Mouse (Mus musculus): ENCODE data around the gene Aldh9a1. TPM values are rescaled to one million over a fixed set of nuclear protein-coding genes. Genes with fewer than 3 reads are reported as not detected.
A peak's percentile ranks its signal among the peaks of the same experiment; 100 is the strongest.

Gene Aldh9a1
- polyA plus RNA-seq, 1 experiment from 2014 or later: 83.3 TPM

- Histone ChIP-seq H3K4me3 (ENCODE audit: low read depth, low read length) (no peak overlapping the region), H3K27me3 (replicated peaks; ENCODE audit: control insufficient read depth, insufficient read depth, low read length) (no peaks in the 10 kb centered on the region), H3K27ac (ENCODE audit: low read depth) (no peak overlapping the region), H3K9ac (ENCODE audit: low read length) (no peak overlapping the region), H3K9me3 (ENCODE audit: control insufficient read depth, low read length) (no peaks in the 10 kb centered on the region), H3K4me2 (ENCODE audit: low read length) (no peak overlapping the region), H3K36me3 (ENCODE audit: control insufficient read depth, insufficient read depth, low read length) (peaks cover 78% of the 10 kb centered on the region), H3K4me1 (replicated peaks; ENCODE audit: control insufficient read depth, insufficient read depth, low read length) (no peaks in the 10 kb centered on the region)
- DNase-seq (ENCODE audit: low spot score) (no peak), ATAC-seq (replicated peaks; ENCODE audit: low FRiP score, low TSS enrichment, low read depth) (no peak)
- WGBS: 97% methylated on average over 6 of the region's 6 CpGs
Measured at GRCm38 (mm10) chr1:167321691-167322090, 28.1 kb upstream of the Aldh9a1 start.

DNA sequence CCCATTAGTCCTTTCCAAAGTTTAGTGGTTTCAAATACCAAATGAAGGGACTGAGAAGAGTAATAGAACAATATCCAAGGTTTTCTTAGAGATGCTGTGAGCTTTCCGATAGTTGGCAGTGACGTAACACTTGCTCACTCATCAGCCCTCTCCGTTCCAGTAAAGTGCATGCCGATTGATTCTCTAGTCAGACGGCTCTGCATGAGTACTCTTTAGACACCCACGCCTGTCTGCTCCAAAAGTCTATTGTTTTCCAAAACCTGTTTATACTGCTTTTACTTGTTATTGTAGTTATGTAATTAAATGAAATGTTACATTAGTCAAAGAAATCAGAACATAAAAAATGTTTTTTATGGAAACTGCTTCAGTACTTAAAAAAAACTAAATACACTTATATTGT is 21.0 kb upstream of the Aldh9a1 start:
- H3K9me3 ChIP-seq (ENCODE audit: control insufficient read depth, low read length): no peaks in the 10 kb centered on the region
- H3K27me3 ChIP-seq (replicated peaks; ENCODE audit: control insufficient read depth, insufficient read depth, low read length): no peaks in the 10 kb centered on the region
- H3K4me3 ChIP-seq (ENCODE audit: low read depth, low read length): no peak overlapping the region
- WGBS: 91% methylated on average over 6 of the region's 6 CpGs
- no peak overlapping the region for H3K4me2 ChIP-seq (ENCODE audit: low read length)
- ATAC-seq (replicated peaks; ENCODE audit: low FRiP score, low TSS enrichment, low read depth): no peak
- H3K36me3 ChIP-seq (ENCODE audit: control insufficient read depth, insufficient read depth, low read length): peaks cover 64% of the 10 kb centered on the region
- DNase-seq (ENCODE audit: low spot score): no peak
- H3K9ac ChIP-seq (ENCODE audit: low read length): no peak overlapping the region
- H3K4me1 ChIP-seq (replicated peaks; ENCODE audit: control insufficient read depth, insufficient read depth, low read length): no peaks in the 10 kb centered on the region
- no peak overlapping the region for H3K27ac ChIP-seq (ENCODE audit: low read depth)

DNA sequence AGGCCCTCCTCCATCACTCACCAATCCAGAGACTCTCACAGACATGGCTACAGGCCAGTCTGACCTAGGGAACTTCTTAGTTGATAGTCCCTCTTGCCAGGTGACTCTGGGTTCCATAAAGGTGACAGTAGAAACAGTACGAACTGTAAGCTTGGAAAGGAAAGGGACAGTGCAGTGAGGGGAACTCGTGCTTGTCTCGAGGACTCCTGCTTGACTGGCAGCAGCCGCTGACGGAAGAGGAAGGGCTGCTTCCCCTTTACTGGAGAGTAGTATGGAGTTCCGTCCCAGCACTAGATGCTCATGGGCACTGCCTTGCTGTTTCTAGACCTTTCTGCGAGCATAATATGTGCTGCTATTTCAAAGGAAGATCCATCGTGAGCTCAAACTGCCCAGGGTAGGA is 18.7 kb upstream of the Aldh9a1 start:
- Histone ChIP-seq H3K4me1 (replicated peaks; ENCODE audit: control insufficient read depth, insufficient read depth, low read length) (no peaks in the 10 kb centered on the region), H3K9me3 (ENCODE audit: control insufficient read depth, low read length) (no peaks in the 10 kb centered on the region), H3K27ac (ENCODE audit: low read depth) (no peak overlapping the region), H3K4me3 (ENCODE audit: low read depth, low read length) (no peak overlapping the region), H3K9ac (ENCODE audit: low read length) (no peak overlapping the region), H3K27me3 (replicated peaks; ENCODE audit: control insufficient read depth, insufficient read depth, low read length) (no peaks in the 10 kb centered on the region), H3K36me3 (ENCODE audit: control insufficient read depth, insufficient read depth, low read length) (peaks cover 55% of the 10 kb centered on the region), H3K4me2 (ENCODE audit: low read length) (no peak overlapping the region)
- 94% methylated on average over 8 of the region's 8 CpGs for WGBS
- DNase-seq (ENCODE audit: low spot score): no peak
- no peak for ATAC-seq (replicated peaks; ENCODE audit: low FRiP score, low TSS enrichment, low read depth)

GRCm38 (mm10) chr1:167336398-167336797 is 13.4 kb upstream of the Aldh9a1 start:
- ATAC-seq (replicated peaks; ENCODE audit: low FRiP score, low TSS enrichment, low read depth): no peak
- 93% methylated on average over 3 of the region's 3 CpGs for WGBS
- no peaks in the 10 kb centered on the region for H3K4me1 ChIP-seq (replicated peaks; ENCODE audit: control insufficient read depth, insufficient read depth, low read length)

DNA sequence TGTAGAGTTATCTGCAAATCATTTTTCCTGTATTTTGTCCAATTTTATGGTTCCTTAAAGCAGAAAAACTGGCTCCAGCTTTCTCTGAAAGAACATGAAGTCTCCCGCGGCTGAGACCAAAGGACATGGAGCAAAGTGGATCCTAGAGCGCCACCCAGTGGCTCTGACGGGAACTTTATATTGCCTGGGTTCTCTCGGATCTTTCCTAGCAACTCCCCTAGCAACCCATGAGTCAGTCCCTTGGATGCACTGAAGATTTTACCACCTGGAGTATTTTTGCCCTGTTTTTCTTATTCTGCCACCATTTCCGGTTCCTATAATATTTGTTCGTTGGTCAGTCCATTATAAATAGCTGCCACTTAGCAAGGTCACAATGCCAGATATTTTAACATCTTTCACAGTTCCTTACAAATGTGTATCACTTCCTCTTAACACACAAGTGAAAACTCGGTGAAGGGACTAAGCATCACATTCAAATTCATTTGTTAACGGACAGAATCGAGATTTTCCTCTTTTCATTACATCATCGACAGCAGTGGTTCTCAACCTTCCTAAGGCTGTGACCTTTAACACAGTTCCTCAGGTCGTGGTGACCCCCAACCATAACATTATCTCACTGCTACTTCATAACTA is 12.2 kb upstream of the Aldh9a1 start:
- Histone ChIP-seq H3K4me3 (ENCODE audit: low read depth, low read length) (no peak overlapping the region), H3K4me2 (ENCODE audit: low read length) (no peak overlapping the region), H3K27me3 (replicated peaks; ENCODE audit: control insufficient read depth, insufficient read depth, low read length) (peaks cover 12% of the 10 kb centered on the region), H3K9ac (ENCODE audit: low read length) (no peak overlapping the region), H3K36me3 (ENCODE audit: control insufficient read depth, insufficient read depth, low read length) (peaks cover 10% of the 10 kb centered on the region), H3K9me3 (ENCODE audit: control insufficient read depth, low read length) (no peaks in the 10 kb centered on the region), H3K27ac (ENCODE audit: low read depth) (no peak overlapping the region), H3K4me1 (replicated peaks; ENCODE audit: control insufficient read depth, insufficient read depth, low read length) (no peaks in the 10 kb centered on the region)
- 20% methylated on average over 12 of the region's 12 CpGs for WGBS
- DNase-seq (ENCODE audit: low spot score): peak; percentile 96
- peak; percentile 66; the same call in 1 of the 2 replicates for ATAC-seq (replicated peaks; ENCODE audit: low FRiP score, low TSS enrichment, low read depth)

More at GRCm38 (mm10) chr1:167336398-167336797, 13.4 kb upstream of the Aldh9a1 start:
- Histone ChIP-seq H3K4me2 (ENCODE audit: low read length) (no peak overlapping the region), H3K4me3 (ENCODE audit: low read depth, low read length) (no peak overlapping the region), H3K9ac (ENCODE audit: low read length) (no peak overlapping the region), H3K9me3 (ENCODE audit: control insufficient read depth, low read length) (no peaks in the 10 kb centered on the region), H3K27ac (ENCODE audit: low read depth) (no peak overlapping the region), H3K36me3 (ENCODE audit: control insufficient read depth, insufficient read depth, low read length) (peaks cover 20% of the 10 kb centered on the region), H3K27me3 (replicated peaks; ENCODE audit: control insufficient read depth, insufficient read depth, low read length) (peaks cover 8% of the 10 kb centered on the region)
- no peak for DNase-seq (ENCODE audit: low spot score)

GRCm38 (mm10) chr1:167339177-167339781 is 10.5 kb upstream of the Aldh9a1 start:
- Histone ChIP-seq H3K9me3 (ENCODE audit: control insufficient read depth, low read length) (no peaks in the 10 kb centered on the region), H3K27ac (ENCODE audit: low read depth) (no peak overlapping the region), H3K27me3 (replicated peaks; ENCODE audit: control insufficient read depth, insufficient read depth, low read length) (peaks cover 12% of the 10 kb centered on the region), H3K9ac (ENCODE audit: low read length) (no peak overlapping the region), H3K4me2 (ENCODE audit: low read length) (no peak overlapping the region), H3K4me1 (replicated peaks; ENCODE audit: control insufficient read depth, insufficient read depth, low read length) (no peaks in the 10 kb centered on the region), H3K36me3 (ENCODE audit: control insufficient read depth, insufficient read depth, low read length) (no peaks in the 10 kb centered on the region), H3K4me3 (ENCODE audit: low read depth, low read length) (no peak overlapping the region)
- WGBS: 81% methylated on average over 8 of the region's 9 CpGs
- DNase-seq (ENCODE audit: low spot score): no peak
- no peak for ATAC-seq (replicated peaks; ENCODE audit: low FRiP score, low TSS enrichment, low read depth)

GRCm38 (mm10) chr1:167340111-167340787 is 9.5 kb upstream of the Aldh9a1 start:
- ATAC-seq (replicated peaks; ENCODE audit: low FRiP score, low TSS enrichment, low read depth) (peak; percentile 53), DNase-seq (ENCODE audit: low spot score) (peak; percentile 55)
- Histone ChIP-seq H3K4me3 (ENCODE audit: low read depth, low read length) (peak overlapping the region; percentile 43), H3K36me3 (ENCODE audit: control insufficient read depth, insufficient read depth, low read length) (no peaks in the 10 kb centered on the region), H3K9ac (ENCODE audit: low read length) (peak overlapping the region; percentile 22; the same call in 1 of the 2 replicates), H3K27me3 (replicated peaks; ENCODE audit: control insufficient read depth, insufficient read depth, low read length) (peaks cover 12% of the 10 kb centered on the region), H3K4me2 (ENCODE audit: low read length) (peak overlapping the region; percentile 72), H3K9me3 (ENCODE audit: control insufficient read depth, low read length) (no peaks in the 10 kb centered on the region), H3K27ac (ENCODE audit: low read depth) (no peak overlapping the region), H3K4me1 (replicated peaks; ENCODE audit: control insufficient read depth, insufficient read depth, low read length) (no peaks in the 10 kb centered on the region)
- WGBS: 3% methylated on average over 47 of the region's 47 CpGs

GRCm38 (mm10) chr1:167340910-167341528 is 8.8 kb upstream of the Aldh9a1 start:
- Histone ChIP-seq H3K36me3 (ENCODE audit: control insufficient read depth, insufficient read depth, low read length) (no peaks in the 10 kb centered on the region), H3K4me2 (ENCODE audit: low read length) (peak overlapping the region; percentile 72)
- 91% methylated on average over 3 of the region's 3 CpGs for WGBS

More at GRCm38 (mm10) chr1:167340910-167341528, 8.8 kb upstream of the Aldh9a1 start:
- ATAC-seq (replicated peaks; ENCODE audit: low FRiP score, low TSS enrichment, low read depth) (no peak), DNase-seq (ENCODE audit: low spot score) (no peak)
- Histone ChIP-seq H3K27me3 (replicated peaks; ENCODE audit: control insufficient read depth, insufficient read depth, low read length) (peaks cover 12% of the 10 kb centered on the region), H3K9me3 (ENCODE audit: control insufficient read depth, low read length) (no peaks in the 10 kb centered on the region), H3K4me1 (replicated peaks; ENCODE audit: control insufficient read depth, insufficient read depth, low read length) (no peaks in the 10 kb centered on the region), H3K4me3 (ENCODE audit: low read depth, low read length) (no peak overlapping the region), H3K27ac (ENCODE audit: low read depth) (no peak overlapping the region), H3K9ac (ENCODE audit: low read length) (no peak overlapping the region)
